Mouse (Mus musculus) MEL (cell line): ENCODE results near the gene 4931409K22Rik. TPM values are rescaled to one million over a fixed set of nuclear protein-coding genes. Genes with fewer than 3 reads are reported as not detected.

Experiments
- DNase-seq: peaks from one replicate; pipeline ENCODE4 v3.0.0; 2011; ENCODE audit warnings: low read depth, low spot score
- H3K27ac ChIP-seq: 2 replicates; pipeline ENCODE4 v1.5.1; 2012; ENCODE audit warnings: low read depth, mild to moderate bottlenecking, control low read depth, low read length, moderate library complexity; ENCODE audit not compliant: control insufficient read depth
- H3K27me3 ChIP-seq, 2 experiments: fragments of 150-350 bp in 1 of 2; sonication (generic) in 1 of 2; 2 replicates each; pipeline ENCODE4 v1.6.1; 2012; ENCODE audit warnings: low read length in 2 of 2, mild to moderate bottlenecking in 2 of 2, improper control_type of control experiment in 1 of 2, moderate library complexity in 1 of 2; ENCODE audit not compliant: insufficient read depth in 2 of 2, control insufficient read depth in 1 of 2
- H3K36me3 ChIP-seq, 2 experiments: 2 replicates each; pipeline ENCODE4 v1.6.1; 2012 to 2014; ENCODE audit warnings: low read length in 2 of 2, improper control_type of control experiment in 1 of 2, inconsistent platforms in 1 of 2, mild to moderate bottlenecking in 1 of 2; ENCODE audit not compliant: insufficient read depth in 2 of 2, control insufficient read depth in 1 of 2
- H3K4me1 ChIP-seq, 2 experiments: fragments of 150-350 bp in 1 of 2; sonication (generic) in 1 of 2; 2 replicates each; pipeline ENCODE4 v1.6.1; 2012; ENCODE audit warnings: low read length in 2 of 2, improper control_type of control experiment in 1 of 2, mild to moderate bottlenecking in 1 of 2; ENCODE audit not compliant: insufficient read depth in 2 of 2, control insufficient read depth in 1 of 2
- H3K4me3 ChIP-seq, 2 experiments: fragments of 150-350 bp in 1 of 2; sonication (generic) in 1 of 2; 2 replicates each; pipeline ENCODE4 v1.5.1; 2012; ENCODE audit warnings: low read depth in 2 of 2, low read length in 2 of 2, mild to moderate bottlenecking in 2 of 2, moderate library complexity in 2 of 2, control low read depth in 1 of 2, improper control_type of control experiment in 1 of 2; ENCODE audit not compliant: control insufficient read depth in 1 of 2, insufficient read depth in 1 of 2
- H3K79me2 ChIP-seq: 2 replicates; pipeline ENCODE4 v1.6.1; 2012; ENCODE audit warnings: mild to moderate bottlenecking, low read length, moderate library complexity; ENCODE audit not compliant: control insufficient read depth, poor library complexity, insufficient read depth
- H3K9ac ChIP-seq: 2 replicates; pipeline ENCODE4 v1.6.1; 2012; ENCODE audit warnings: low read depth, mild to moderate bottlenecking, control low read depth, low read length, moderate library complexity; ENCODE audit not compliant: control insufficient read depth, poor library complexity, severe bottlenecking
- H3K9me3 ChIP-seq: fragments of 150-350 bp; sonication (generic); replicated peaks from 2 replicates; pipeline ENCODE4 v1.6.1; 2012; ENCODE audit warnings: mild to moderate bottlenecking, low read length, improper control_type of control experiment, moderate library complexity; ENCODE audit not compliant: insufficient read depth
- CHD1 ChIP-seq: IDR thresholded peaks from 2 replicates; pipeline ENCODE4 v1.6.1; 2012; ENCODE audit warnings: low read depth, mild to moderate bottlenecking, inconsistent platforms, low read length, improper control_type of control experiment
- E2F4 ChIP-seq: IDR thresholded peaks from 2 replicates; pipeline ENCODE4 v1.6.1; 2011; ENCODE audit warnings: low read depth, low read length, improper control_type of control experiment, borderline replicate concordance
- ELF1 ChIP-seq: IDR thresholded peaks from 2 replicates; pipeline ENCODE4 v1.6.1; 2014; ENCODE audit warnings: low read depth, mild to moderate bottlenecking, inconsistent platforms, low read length, improper control_type of control experiment, moderate library complexity
- EP300 ChIP-seq, 2 experiments: IDR thresholded peaks; 2 replicates each; pipeline ENCODE4 v1.6.1; 2011; ENCODE audit warnings: improper control_type of control experiment in 2 of 2, low read length in 2 of 2, low read depth in 1 of 2, mild to moderate bottlenecking in 1 of 2
- ETS1 ChIP-seq: IDR thresholded peaks from 2 replicates; pipeline ENCODE4 v1.6.1; 2012; ENCODE audit warnings: low read depth, mild to moderate bottlenecking, inconsistent platforms, low read length, improper control_type of control experiment, moderate library complexity
- GABPA ChIP-seq: IDR thresholded peaks from 2 replicates; pipeline ENCODE4 v1.6.1; 2012; ENCODE audit warnings: low read depth, mild to moderate bottlenecking, inconsistent platforms, low read length, improper control_type of control experiment, moderate library complexity
- GATA1 ChIP-seq: IDR thresholded peaks from 2 replicates; pipeline ENCODE4 v1.6.1; 2011; ENCODE audit warnings: low read depth, low read length, improper control_type of control experiment
- HCFC1 ChIP-seq: IDR thresholded peaks from 2 replicates; pipeline ENCODE4 v1.6.1; 2012; ENCODE audit warnings: low read depth, mild to moderate bottlenecking, inconsistent platforms, low read length, improper control_type of control experiment, moderate library complexity
- JUND ChIP-seq: IDR thresholded peaks from 2 replicates; pipeline ENCODE4 v1.6.1; 2011; ENCODE audit warnings: low read depth, mild to moderate bottlenecking, improper control_type of control experiment, low read length
- KAT2A ChIP-seq: conservative IDR thresholded peaks from 2 replicates; pipeline ENCODE4 v1.6.1; 2012; ENCODE audit warnings: low read depth, low read length, improper control_type of control experiment, inconsistent platforms
- MAFK ChIP-seq: IDR thresholded peaks from 2 replicates; pipeline ENCODE4 v1.6.1; 2011; ENCODE audit warnings: low read depth, mild to moderate bottlenecking, low read length, improper control_type of control experiment, borderline replicate concordance
- MAX ChIP-seq: IDR thresholded peaks from 2 replicates; pipeline ENCODE4 v1.6.1; 2011; ENCODE audit warnings: low read length, improper control_type of control experiment
- MAZ ChIP-seq: IDR thresholded peaks from 2 replicates; pipeline ENCODE4 v1.6.1; 2012; ENCODE audit warnings: low read depth, mild to moderate bottlenecking, inconsistent platforms, low read length, improper control_type of control experiment
- MEF2A ChIP-seq: IDR thresholded peaks from 2 replicates; pipeline ENCODE4 v1.6.1; 2014; ENCODE audit warnings: low read depth, mild to moderate bottlenecking, inconsistent platforms, low read length, improper control_type of control experiment; ENCODE audit not compliant: poor library complexity, insufficient replicate concordance, severe bottlenecking; ENCODE audit errors: extremely low read depth
- MXI1 ChIP-seq: IDR thresholded peaks from 2 replicates; pipeline ENCODE4 v1.6.1; 2011; ENCODE audit warnings: mild to moderate bottlenecking, low read depth, low read length, improper control_type of control experiment
- MYB ChIP-seq: IDR thresholded peaks from 2 replicates; pipeline ENCODE4 v1.6.1; 2011; ENCODE audit warnings: mild to moderate bottlenecking, low read depth, low read length, improper control_type of control experiment
- MYC ChIP-seq: IDR thresholded peaks from 2 replicates; pipeline ENCODE4 v1.6.1; 2011; ENCODE audit warnings: low read depth, mild to moderate bottlenecking, low read length, improper control_type of control experiment, moderate library complexity
- NRF1 ChIP-seq: IDR thresholded peaks from 2 replicates; pipeline ENCODE4 v1.6.1; 2014; ENCODE audit warnings: low read depth, mild to moderate bottlenecking, inconsistent platforms, low read length, improper control_type of control experiment, moderate library complexity; ENCODE audit not compliant: poor library complexity, insufficient read depth, severe bottlenecking
- RAD21 ChIP-seq: IDR thresholded peaks from 2 replicates; pipeline ENCODE4 v1.6.1; 2011; ENCODE audit warnings: mild to moderate bottlenecking, low read depth, low read length, improper control_type of control experiment
- RCOR1 ChIP-seq: IDR thresholded peaks from 2 replicates; pipeline ENCODE4 v1.6.1; 2012; ENCODE audit warnings: low read depth, mild to moderate bottlenecking, inconsistent platforms, low read length, improper control_type of control experiment
- SIN3A ChIP-seq: IDR thresholded peaks from 2 replicates; pipeline ENCODE4 v1.6.1; 2012; ENCODE audit warnings: low read length, improper control_type of control experiment, inconsistent platforms
- SMC3 ChIP-seq: IDR thresholded peaks from 2 replicates; pipeline ENCODE4 v1.6.1; 2011; ENCODE audit warnings: low read depth, low read length, improper control_type of control experiment
- TBP ChIP-seq: IDR thresholded peaks from 2 replicates; pipeline ENCODE4 v1.8.0; 2011; ENCODE audit warnings: low read depth, low read length, improper control_type of control experiment
- USF1 ChIP-seq: IDR thresholded peaks from 2 replicates; pipeline ENCODE4 v1.6.1; 2014; ENCODE audit warnings: low read depth, mild to moderate bottlenecking, inconsistent platforms, low read length, improper control_type of control experiment, moderate library complexity
- USF2 ChIP-seq, 2 experiments: IDR thresholded peaks; 2 replicates each; pipeline ENCODE4 v1.6.1; 2011 to 2012; ENCODE audit warnings: improper control_type of control experiment in 2 of 2, low read length in 2 of 2, borderline replicate concordance in 1 of 2, inconsistent platforms in 1 of 2, low read depth in 1 of 2, mild to moderate bottlenecking in 1 of 2; ENCODE audit not compliant: insufficient read depth in 1 of 2
- ZKSCAN1 ChIP-seq: IDR thresholded peaks from 2 replicates; pipeline ENCODE4 v1.6.1; 2012; ENCODE audit warnings: low read depth, mild to moderate bottlenecking, inconsistent platforms, low read length, improper control_type of control experiment, moderate library complexity
- ZNF384 ChIP-seq: IDR thresholded peaks from 2 replicates; pipeline ENCODE4 v1.6.1; 2012; ENCODE audit warnings: low read depth, mild to moderate bottlenecking, inconsistent platforms, low read length, improper control_type of control experiment
- polyA plus RNA-seq, 2 experiments: library from polyadenylated mRNA; stranded (reverse) in 1 of 2; unstranded in 1 of 2; fragments of >175 nt in 1 of 2; fragments of >200 nt in 1 of 2; gene quantifications; 2 replicates each; pipeline versions ENCODE4 v1.2.1 to v1.2.4; 2012; ENCODE audit warnings: low replicate concordance in 2 of 2, low read depth in 1 of 2; ENCODE audit not compliant: insufficient read length in 2 of 2, insufficient read depth in 1 of 2, missing spikeins in 1 of 2
- total RNA-seq: library from RNA; depleted of rRNA; stranded (reverse); fragments of 300-350 nt; gene quantifications from 2 replicates; pipeline ENCODE4 v1.2.3, GENCODE M21; 2012

Gene 4931409K22Rik
- total and polyA plus RNA-seq, 3 experiments, result not detected

DNA sequence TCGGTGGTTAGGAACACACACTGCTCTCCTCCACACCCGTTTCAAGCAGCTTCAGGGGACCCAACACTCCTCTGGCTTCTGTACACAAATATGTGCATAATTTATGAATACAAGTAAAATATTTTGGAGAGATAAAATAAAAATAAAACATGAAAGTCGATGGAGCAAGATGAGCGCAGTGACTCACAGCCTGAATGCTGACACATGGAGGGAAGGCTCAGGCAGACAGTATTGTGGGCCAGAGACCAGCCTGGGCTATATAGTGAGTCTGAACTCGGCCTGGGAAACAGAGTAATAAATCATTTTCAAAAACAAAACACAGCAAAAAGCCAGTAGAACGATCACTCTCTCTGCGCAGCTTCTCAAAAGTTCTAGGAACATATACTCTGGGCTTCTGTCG lies 35.2 kb downstream of the 4931409K22Rik start:
- no peaks in the 10 kb centered on the region for H3K4me1 ChIP-seq
- peaks cover 23 to 36% of the 10 kb centered on the region in 2 experiments for H3K27me3 ChIP-seq
- H3K27ac ChIP-seq, result no peak overlapping the region
- H3K36me3 ChIP-seq, result no peaks in the 10 kb centered on the region
- no peaks in the 10 kb centered on the region for H3K79me2 ChIP-seq
- TF ChIP-seq SMC3, result no peak
- no peaks in the 10 kb centered on the region for H3K9me3 ChIP-seq
- H3K4me3 ChIP-seq, result no peak overlapping the region
- no peak overlapping the region for H3K9ac ChIP-seq
- no peak for DNase-seq

DNA sequence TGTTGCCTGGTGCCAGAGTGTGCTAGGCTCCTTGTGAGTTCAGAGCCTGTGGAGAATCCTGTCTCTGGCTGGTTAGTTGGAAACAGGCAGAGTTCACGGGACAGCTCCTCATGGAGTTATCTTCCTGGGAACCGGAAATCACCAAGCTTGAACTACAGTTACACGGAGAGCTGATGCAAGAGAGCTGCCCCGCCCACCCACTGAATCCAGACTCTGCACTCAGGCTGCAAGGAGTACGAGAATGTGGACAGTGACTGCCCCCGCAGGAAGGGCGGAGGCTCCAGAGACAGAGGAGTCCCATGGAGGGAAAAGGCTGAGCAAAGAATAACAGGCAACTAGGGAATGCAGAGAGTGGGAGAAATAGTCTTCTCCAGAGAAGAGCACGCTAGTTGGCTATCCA lies 44.3 kb downstream of the 4931409K22Rik start:
- DNase-seq, result peak; percentile 65
- Histone ChIP-seq H3K36me3 (peaks cover 0 to 7% of the 10 kb centered on the region in 2 experiments; a peak in 1 of 4 replicates), H3K9me3 (no peaks in the 10 kb centered on the region), H3K4me1 (peaks cover 2 to 12% of the 10 kb centered on the region in 2 experiments; a peak in 3 of 4 replicates), H3K4me3 (peak overlapping the region; percentile 19 to 57; a peak in 3 of 4 replicates), H3K79me2 (no peaks in the 10 kb centered on the region), H3K9ac (peak overlapping the region; percentile 19), H3K27ac (no peak overlapping the region)
- TF ChIP-seq RCOR1, result no peak
- no peak for TF ChIP-seq MAFK
- no peak for TF ChIP-seq KAT2A
- 0 out of 2 replicates have a peak, but pooled peaks have one; percentile 41 for TF ChIP-seq HCFC1
- no peak for TF ChIP-seq ZNF384
- TF ChIP-seq GATA1, result no peak
- no peak for TF ChIP-seq MYC
- TF ChIP-seq GABPA, result no peak
- no peak for TF ChIP-seq ETS1
- peak; percentile 20; the same call in 1 of the 2 replicates for TF ChIP-seq SIN3A
- no peak for TF ChIP-seq MXI1
- no peak for TF ChIP-seq EP300 (IDR thresholded peaks at IDR 0.05; ENCODE audit: low read depth in 1 of 2, low read length in 2 of 2)
- TF ChIP-seq MAX, result no peak
- TF ChIP-seq USF1, result no peak
- TF ChIP-seq CHD1, result no peak
- TF ChIP-seq USF2 (IDR thresholded peaks at IDR 0.05; ENCODE audit: borderline replicate concordance in 1 of 2, insufficient read depth in 1 of 2, low read depth in 1 of 2, low read length in 2 of 2), result no peak
- TF ChIP-seq TBP, result no peak
- no peak for TF ChIP-seq MEF2A
- no peak for TF ChIP-seq MAZ
- no peak for TF ChIP-seq NRF1
- TF ChIP-seq ELF1, result peak; percentile 15; the same call in 1 of the 2 replicates
- TF ChIP-seq JUND, result no peak
- TF ChIP-seq E2F4, result no peak
- no peak for TF ChIP-seq MYB
- TF ChIP-seq RAD21, result no peak
- TF ChIP-seq ZKSCAN1, result no peak
- TF ChIP-seq, all 39 proteins: peak for 3
- H3K27me3 ChIP-seq, result no peaks in the 10 kb centered on the region; a peak in 1 of 4 replicates
